Mouse (Mus musculus) spleen, postnatal 36 days (tissue): ENCODE data around the gene Mov10.
"Not testable (repeated sequence)": the region's sequence is repeated elsewhere in the genome, so short reads cannot be mapped to it uniquely, and the experiment has no call there.

Experiments
- DNase-seq, 2 experiments: peaks; one replicate each; pipeline ENCODE4 v3.0.0; 2022; ENCODE audit warnings: low spot score in 2 of 2, mixed read lengths in 1 of 2

The Mov10 gene

GRCm38 (mm10) chr3:104817991-104818748 lies at the start of gene Mov10:
Gene Mov10, minus strand, starts transcription at chr3:104818563.
- peak; percentile 66 to 69 for DNase-seq

DNA sequence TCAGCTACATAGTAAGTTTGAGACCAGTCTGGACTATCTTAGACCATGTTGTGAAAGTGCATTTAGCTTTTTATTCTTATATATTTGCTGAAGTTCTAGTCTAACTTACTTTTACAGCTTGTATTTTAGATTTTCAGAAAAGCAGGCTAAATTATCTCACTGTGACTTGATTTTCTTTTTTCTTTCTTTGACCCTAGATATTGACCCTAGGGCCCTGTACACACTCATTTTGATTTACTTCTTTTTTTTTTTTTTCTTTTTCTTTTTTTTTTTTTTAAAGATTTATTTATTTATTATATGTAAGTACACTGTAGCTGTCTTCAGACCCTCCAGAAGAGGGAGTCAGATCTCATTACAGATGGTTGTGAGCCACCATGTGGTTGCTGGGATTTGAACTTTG lies 48.3 kb upstream of the Mov10 start:
- not testable (repeated sequence) for DNase-seq

GRCm38 (mm10) chr3:104865341-104865788 lies 47.0 kb upstream of the Mov10 start:
- peak; percentile 77 for DNase-seq

- peak; percentile 79 to 82 for DNase-seq
Measured at GRCm38 (mm10) chr3:104864651-104865340, 46.4 kb upstream of the Mov10 start.

- DNase-seq = peak; percentile 91
Measured at GRCm38 (mm10) chr3:104863786-104864650, 45.7 kb upstream of the Mov10 start, which contains the start of the genes St7l and Capza1. Gene St7l, plus strand, starts transcription at chr3:104864005. Gene Capza1, minus strand, starts transcription at chr3:104864505.

- no peak for DNase-seq
Measured at GRCm38 (mm10) chr3:104858560-104858959, 40.2 kb upstream of the Mov10 start.

- peak; percentile 36 to 39 for DNase-seq
Measured at GRCm38 (mm10) chr3:104856106-104856505, 37.7 kb upstream of the Mov10 start.

- DNase-seq = no peak
Measured at GRCm38 (mm10) chr3:104854866-104855265, 36.5 kb upstream of the Mov10 start.

GRCm38 (mm10) chr3:104854465-104854864 lies 36.1 kb upstream of the Mov10 start:
- DNase-seq = no peak

DNA sequence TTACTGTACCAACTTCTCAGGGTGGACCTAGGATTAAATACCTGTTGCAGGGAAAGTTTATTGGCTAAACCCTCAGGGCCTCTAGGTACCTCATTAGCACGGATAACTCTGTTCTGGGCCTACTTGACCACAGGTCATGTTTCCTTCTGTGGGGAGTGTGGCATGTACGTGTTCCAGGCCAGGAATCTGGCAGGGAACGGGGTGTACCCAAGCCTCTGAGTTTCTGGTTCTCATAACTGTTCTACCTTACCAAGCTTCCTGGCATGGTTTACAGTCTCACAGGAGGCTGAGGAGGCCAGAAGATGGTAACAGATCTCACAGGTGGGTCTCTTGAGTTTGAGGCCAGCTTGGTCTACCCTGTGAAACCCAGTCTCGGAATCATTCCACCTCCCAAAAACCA lies 28.2 kb upstream of the Mov10 start:
- no peak for DNase-seq

GRCm38 (mm10) chr3:104841049-104841448 lies 22.7 kb upstream of the Mov10 start:
- DNase-seq = no peak

- DNase-seq = no peak
Measured at GRCm38 (mm10) chr3:104835797-104836196, 17.4 kb upstream of the Mov10 start.

- no peak for DNase-seq
Measured at GRCm38 (mm10) chr3:104822413-104822812, 4.0 kb upstream of the Mov10 start.

DNA sequence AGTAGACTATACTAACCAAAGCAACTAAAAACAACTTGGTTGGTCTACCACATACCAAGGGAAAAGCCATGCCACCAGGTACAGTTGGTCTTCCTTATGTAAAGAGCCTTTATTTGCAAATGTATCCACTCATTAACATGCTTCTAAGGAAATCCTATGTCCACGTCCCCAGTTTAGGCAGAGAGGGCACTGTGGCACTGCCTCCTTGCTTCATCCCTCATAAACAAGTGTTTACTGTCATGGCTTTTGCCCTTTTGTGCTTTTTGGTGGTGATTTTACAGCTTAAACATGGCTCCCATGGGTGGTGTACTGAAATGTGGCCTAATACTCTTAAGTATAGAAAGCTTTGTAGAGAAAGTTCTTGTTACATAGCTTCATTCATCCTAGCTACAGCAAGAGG lies 2.1 kb upstream of the Mov10 start:
- DNase-seq = no peak

DNA sequence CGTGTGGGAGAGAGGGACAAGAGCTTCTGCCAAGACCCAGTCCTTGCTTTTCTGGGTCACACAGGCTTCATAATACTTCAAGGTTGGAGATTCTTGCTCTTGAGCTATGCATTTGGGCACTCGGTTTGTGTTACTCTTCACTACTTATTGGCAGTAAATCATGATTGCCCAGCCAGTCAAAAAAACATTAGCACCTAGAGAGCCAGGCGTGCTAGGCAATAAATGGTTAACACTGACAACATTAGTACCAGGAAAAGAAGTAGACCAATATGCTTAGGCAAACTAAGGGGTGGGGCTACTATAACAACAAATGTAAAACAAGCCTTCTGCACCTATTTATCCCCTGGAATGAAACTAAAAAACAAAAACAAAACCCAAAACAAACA lies 379 bp upstream of the Mov10 start:
- no peak for DNase-seq

DNA sequence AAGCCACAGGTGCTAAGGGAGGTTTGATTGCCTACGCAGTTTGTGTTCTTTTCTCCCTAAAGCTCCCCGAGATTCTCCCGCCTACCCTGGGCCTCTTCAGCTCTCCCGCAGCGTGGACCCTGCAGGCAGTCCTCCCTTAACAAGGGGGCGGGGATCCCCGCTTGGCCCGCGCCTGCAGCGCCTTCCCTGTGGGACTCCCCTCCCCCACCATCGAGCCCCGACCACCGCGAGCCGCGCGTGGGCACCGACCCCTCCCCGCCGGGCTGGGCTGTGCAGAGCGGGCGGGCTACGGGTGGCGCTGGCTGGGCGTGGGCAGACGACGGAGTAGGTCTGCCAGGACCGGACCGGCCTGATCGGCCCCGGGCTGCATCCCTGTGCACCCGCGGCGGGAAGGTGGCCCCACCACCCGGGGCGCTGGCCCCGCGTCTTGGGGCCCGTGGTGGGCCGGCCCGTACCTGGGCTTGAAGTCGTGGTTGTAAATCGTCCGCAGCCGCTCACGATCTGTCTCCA lies 827 bp downstream of the Mov10 start:
- DNase-seq = peak; percentile 26 to 31

DNA sequence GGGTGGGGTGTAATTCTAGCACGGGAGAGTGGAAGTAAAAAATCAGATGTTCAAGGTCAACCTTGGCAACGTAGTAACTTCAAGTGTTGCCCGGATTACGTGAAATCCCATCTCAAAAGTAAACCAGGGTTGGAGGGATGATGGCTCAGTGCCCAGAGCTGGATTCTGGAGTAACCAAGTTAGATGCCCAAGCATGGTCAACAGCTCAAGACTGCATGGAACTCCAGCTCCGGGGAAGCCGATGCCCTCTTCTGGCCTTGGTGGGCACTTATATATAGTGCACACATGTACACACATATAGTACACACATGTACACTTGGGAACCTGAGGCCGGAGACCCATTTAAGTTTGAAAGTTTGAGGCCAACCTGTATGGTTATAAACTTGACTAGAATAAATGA lies 2.2 kb downstream of the Mov10 start:
- DNase-seq = no peak

DNA sequence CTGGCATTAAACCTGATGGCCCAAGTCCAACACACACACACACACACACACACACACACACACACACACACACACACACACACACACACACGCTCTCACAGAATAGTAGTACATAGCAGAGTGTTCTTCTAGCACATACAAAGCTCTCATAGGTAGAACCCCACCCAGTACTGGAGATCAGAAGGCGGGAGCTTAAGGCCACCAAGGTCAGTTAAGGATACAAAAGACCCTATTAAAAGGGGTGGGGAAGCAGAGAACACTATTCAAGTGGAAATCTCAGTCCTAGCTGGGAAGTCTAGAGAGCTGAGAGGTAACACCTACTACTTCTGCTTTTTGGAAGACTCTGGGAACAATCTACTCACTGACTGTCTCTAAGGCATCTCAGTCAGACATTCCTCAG lies 3.0 kb downstream of the Mov10 start:
- no peak for DNase-seq

- no peak for DNase-seq
Measured at GRCm38 (mm10) chr3:104814746-104815145, 3.6 kb downstream of the Mov10 start.

DNA sequence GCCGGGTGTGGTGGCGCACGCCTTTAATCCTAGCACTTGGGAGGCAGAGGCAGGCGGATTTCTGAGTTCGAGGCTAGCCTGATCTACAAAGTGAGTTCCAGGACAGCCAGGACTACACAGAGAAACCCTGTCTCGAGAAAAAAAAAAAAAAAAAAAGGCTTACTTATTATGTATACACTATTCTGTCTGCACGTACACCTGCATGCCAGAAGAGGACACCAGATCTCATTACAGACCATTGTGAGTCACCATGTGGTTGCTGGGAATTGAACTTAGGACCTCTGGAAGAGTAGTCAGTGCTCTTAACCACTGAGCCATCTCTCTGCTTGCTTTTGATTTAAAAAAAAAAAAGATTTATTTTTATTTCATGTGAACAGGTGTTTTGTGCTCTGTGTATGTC lies 5.1 kb downstream of the Mov10 start:
- DNase-seq = not testable (repeated sequence)

DNA sequence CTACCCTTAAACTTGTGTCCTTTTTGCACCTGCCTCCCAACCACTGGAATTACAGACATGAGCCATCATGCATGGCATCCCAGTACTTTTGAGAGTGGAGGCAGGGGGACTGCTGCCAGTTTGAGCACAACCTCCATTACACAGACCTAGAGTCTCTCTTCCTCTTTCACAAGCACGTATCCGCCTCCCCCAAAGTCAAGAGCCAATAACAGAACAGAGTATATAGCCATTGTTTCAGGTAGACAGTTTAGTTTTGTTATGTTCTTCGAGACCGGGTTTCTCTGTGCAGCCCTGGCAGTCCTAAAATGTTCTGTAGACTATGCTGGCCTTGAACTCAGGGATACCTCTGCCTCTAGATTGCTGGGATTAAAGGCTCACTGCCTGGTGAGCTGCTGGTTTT lies 6.1 kb downstream of the Mov10 start:
- DNase-seq = no peak

- DNase-seq = no peak
Measured at GRCm38 (mm10) chr3:104811752-104812151, 6.6 kb downstream of the Mov10 start.
